Mouse (Mus musculus): ENCODE results near the gene Utp20. TPM values are rescaled to one million over a fixed set of nuclear protein-coding genes. Genes with fewer than 3 reads are reported as not detected.
"Not testable (repeated sequence)": the region's sequence is repeated elsewhere in the genome, so short reads cannot be mapped to it uniquely, and the experiment has no call there.

Gene Utp20
- polyA plus RNA-seq, 1 experiment from 2014 or later: 21.0 TPM

DNA sequence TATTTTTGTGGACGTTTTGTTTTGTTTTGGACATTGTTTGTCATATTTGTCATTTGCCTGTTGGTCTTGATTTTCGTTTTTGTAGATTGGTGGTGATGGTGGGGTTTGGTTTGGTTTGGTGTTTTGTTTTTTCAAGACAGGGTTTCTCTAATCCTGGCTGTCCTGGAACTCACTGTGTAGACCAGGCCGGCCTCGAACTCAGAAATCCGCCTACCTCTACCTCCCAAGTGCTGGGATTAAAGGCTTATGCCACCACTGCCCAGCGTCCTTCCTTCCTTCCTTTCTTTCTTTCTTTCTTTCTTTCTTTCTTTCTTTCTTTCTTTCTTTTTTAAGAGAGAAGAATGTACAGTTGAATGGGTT, 323 bp upstream of the Utp20 start:
- Histone ChIP-seq H3K36me3 (peaks cover 24% of the 10 kb centered on the region), H3K9ac (peak overlapping the region; percentile 79), H3K4me2 (peak overlapping the region; percentile 79), H3K4me3 (peak overlapping the region; percentile 89)
- ATAC-seq (ENCODE audit: insufficient number of reproducible peaks, insufficient read depth, low FRiP score, low TSS enrichment, low read depth); H3K9me3 ChIP-seq; H3K4me1 ChIP-seq; H3K27me3 ChIP-seq; H3K27ac ChIP-seq: not testable (repeated sequence)
- 3% methylated on average over 6 of the region's 6 CpGs for WGBS

DNA sequence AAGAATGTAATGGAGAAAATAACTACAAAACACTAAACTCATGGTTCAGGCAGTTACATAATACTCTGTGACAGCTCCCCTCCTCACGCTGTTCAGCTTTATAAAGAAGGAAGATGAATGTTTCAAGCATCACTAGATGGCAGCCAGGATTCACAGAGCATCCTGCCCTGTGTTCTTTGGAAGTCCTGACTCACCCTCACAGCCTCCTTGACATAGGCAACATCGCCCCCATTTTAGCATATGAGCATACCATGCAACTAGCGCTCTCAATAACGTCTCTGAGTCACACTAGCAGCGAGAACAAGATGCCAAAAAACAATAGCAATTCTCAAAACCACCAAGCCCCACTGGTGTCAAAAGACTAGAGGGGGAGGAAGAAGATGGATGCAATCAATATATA, 9.3 kb downstream of the Utp20 start:
- H3K36me3 ChIP-seq: peaks cover 75% of the 10 kb centered on the region
- no peak for ATAC-seq (ENCODE audit: insufficient number of reproducible peaks, insufficient read depth, low FRiP score, low TSS enrichment, low read depth)
- H3K27me3 ChIP-seq: no peaks in the 10 kb centered on the region
- no peaks in the 10 kb centered on the region for H3K4me1 ChIP-seq
- no peak overlapping the region for H3K4me2 ChIP-seq
- no peaks in the 10 kb centered on the region for H3K9me3 ChIP-seq
- H3K9ac ChIP-seq: no peak overlapping the region
- no peak overlapping the region for H3K27ac ChIP-seq
- 90% methylated on average over 5 of the region's 5 CpGs for WGBS
- H3K4me3 ChIP-seq: no peak overlapping the region

DNA sequence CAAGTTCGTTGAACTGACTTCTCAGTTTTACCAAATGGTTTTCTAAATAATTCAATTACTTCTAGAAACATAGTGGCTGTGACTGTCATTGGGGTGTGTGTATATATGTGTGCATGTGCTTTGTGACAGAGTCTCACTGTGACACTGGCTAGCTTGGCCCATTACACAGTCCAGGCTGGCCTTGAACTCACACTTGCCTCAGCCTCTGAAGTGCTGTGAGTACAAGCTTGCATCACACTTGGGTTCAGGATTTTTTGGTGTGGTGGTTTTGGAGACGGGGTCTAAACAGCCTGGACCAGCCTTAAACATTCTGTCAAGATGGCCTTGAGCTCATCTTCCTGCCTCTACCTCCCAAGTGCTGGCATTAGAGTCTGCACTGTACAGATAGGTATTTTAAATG, 11.3 kb downstream of the Utp20 start:
- 91% methylated on average over 2 of the region's 2 CpGs for WGBS

GRCm38 (mm10) chr10:88811704-88812103, 14.9 kb downstream of the Utp20 start:
- no peak overlapping the region for H3K27ac ChIP-seq
- 95% methylated on average over 5 of the region's 5 CpGs for WGBS
- no peak overlapping the region for H3K4me2 ChIP-seq
- no peak overlapping the region for H3K9ac ChIP-seq
- H3K4me3 ChIP-seq: no peak overlapping the region
- no peaks in the 10 kb centered on the region for H3K27me3 ChIP-seq
- H3K4me1 ChIP-seq: no peaks in the 10 kb centered on the region
- no peaks in the 10 kb centered on the region for H3K9me3 ChIP-seq
- peaks cover 83% of the 10 kb centered on the region for H3K36me3 ChIP-seq
- no peak for ATAC-seq (ENCODE audit: insufficient number of reproducible peaks, insufficient read depth, low FRiP score, low TSS enrichment, low read depth)

More for the DNA sequence above, 11.3 kb downstream of the Utp20 start:
- peaks cover 76% of the 10 kb centered on the region for H3K36me3 ChIP-seq
- H3K4me1 ChIP-seq: no peaks in the 10 kb centered on the region
- no peaks in the 10 kb centered on the region for H3K27me3 ChIP-seq
- no peak overlapping the region for H3K9ac ChIP-seq
- H3K4me3 ChIP-seq: no peak overlapping the region
- no peak overlapping the region for H3K4me2 ChIP-seq
- no peak overlapping the region for H3K27ac ChIP-seq
- H3K9me3 ChIP-seq: no peaks in the 10 kb centered on the region
- ATAC-seq (ENCODE audit: insufficient number of reproducible peaks, insufficient read depth, low FRiP score, low TSS enrichment, low read depth): no peak

- Histone ChIP-seq H3K4me2 (no peak overlapping the region), H3K27ac (no peak overlapping the region), H3K4me1 (no peaks in the 10 kb centered on the region), H3K9ac (no peak overlapping the region), H3K36me3 (peaks cover 67% of the 10 kb centered on the region), H3K9me3 (no peaks in the 10 kb centered on the region), H3K27me3 (no peaks in the 10 kb centered on the region), H3K4me3 (no peak overlapping the region)
- no peak for ATAC-seq (ENCODE audit: insufficient number of reproducible peaks, insufficient read depth, low FRiP score, low TSS enrichment, low read depth)
- 83% methylated on average over 3 of the region's 3 CpGs for WGBS
Observed at GRCm38 (mm10) chr10:88802236-88802635, 24.4 kb downstream of the Utp20 start.

- H3K9me3 ChIP-seq: no peaks in the 10 kb centered on the region
- H3K4me1 ChIP-seq: no peaks in the 10 kb centered on the region
- no peaks in the 10 kb centered on the region for H3K27me3 ChIP-seq
- no peak overlapping the region for H3K9ac ChIP-seq
- H3K4me2 ChIP-seq: no peak overlapping the region
- no peak overlapping the region for H3K4me3 ChIP-seq
- WGBS: 92% methylated on average over 7 of the region's 7 CpGs
- no peak overlapping the region for H3K27ac ChIP-seq
- ATAC-seq (ENCODE audit: insufficient number of reproducible peaks, insufficient read depth, low FRiP score, low TSS enrichment, low read depth): no peak
- H3K36me3 ChIP-seq: peaks cover 71% of the 10 kb centered on the region
Observed at GRCm38 (mm10) chr10:88799381-88799780, 27.2 kb downstream of the Utp20 start.

DNA sequence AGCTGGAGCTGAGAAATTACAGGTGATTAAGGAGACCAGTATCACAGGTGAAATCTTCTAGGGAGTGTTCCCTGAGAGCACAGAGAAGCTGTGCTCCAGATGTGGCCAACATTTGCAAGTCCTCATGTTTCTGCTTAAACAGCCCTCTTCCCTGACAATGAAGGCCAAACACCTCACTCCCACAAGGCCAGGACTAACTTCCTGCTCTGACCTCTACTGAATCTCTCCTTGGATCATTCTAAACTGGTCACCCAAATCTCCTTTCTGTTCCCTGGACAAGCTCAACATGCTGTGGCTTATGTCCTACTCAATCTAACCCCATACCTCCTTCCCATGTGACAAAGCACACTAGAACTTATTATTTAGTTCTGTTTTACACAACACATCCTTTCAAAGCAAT, 29.2 kb downstream of the Utp20 start:
- Histone ChIP-seq H3K27ac (no peak overlapping the region), H3K4me1 (no peaks in the 10 kb centered on the region), H3K4me3 (no peak overlapping the region), H3K36me3 (peaks cover 79% of the 10 kb centered on the region), H3K9ac (no peak overlapping the region), H3K27me3 (no peaks in the 10 kb centered on the region), H3K4me2 (no peak overlapping the region), H3K9me3 (no peaks in the 10 kb centered on the region)
- no peak for ATAC-seq (ENCODE audit: insufficient number of reproducible peaks, insufficient read depth, low FRiP score, low TSS enrichment, low read depth)

- no peaks in the 10 kb centered on the region for H3K4me1 ChIP-seq
- H3K36me3 ChIP-seq: peaks cover 84% of the 10 kb centered on the region
- H3K4me3 ChIP-seq: no peak overlapping the region
- no peak for ATAC-seq (ENCODE audit: insufficient number of reproducible peaks, insufficient read depth, low FRiP score, low TSS enrichment, low read depth)
- H3K4me2 ChIP-seq: no peak overlapping the region
- H3K9me3 ChIP-seq: no peaks in the 10 kb centered on the region
- 94% methylated on average over 4 of the region's 4 CpGs for WGBS
- no peak overlapping the region for H3K9ac ChIP-seq
- H3K27me3 ChIP-seq: no peaks in the 10 kb centered on the region
- H3K27ac ChIP-seq: no peak overlapping the region
Observed at GRCm38 (mm10) chr10:88796939-88797338, 29.7 kb downstream of the Utp20 start.

DNA sequence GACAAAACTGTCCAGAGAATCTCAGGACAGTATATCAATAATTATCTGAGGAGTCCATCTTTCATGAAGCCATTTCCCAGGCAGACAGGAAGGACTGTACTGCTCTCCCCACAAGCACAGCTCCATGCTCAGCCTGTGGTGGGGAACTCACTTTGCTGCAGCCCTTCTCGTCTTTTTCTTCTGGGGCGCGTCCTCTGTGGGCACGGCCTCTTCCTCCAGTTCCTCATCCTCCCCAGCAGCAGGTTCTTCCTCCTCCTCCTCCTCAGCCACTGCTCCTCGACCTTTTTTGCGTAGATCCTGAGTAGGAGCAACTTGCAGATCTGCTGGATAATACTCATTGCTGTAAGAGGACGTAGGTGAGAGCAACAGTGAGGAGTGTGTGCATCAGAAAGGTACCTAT, 31.4 kb downstream of the Utp20 start:
- H3K27me3 ChIP-seq: no peaks in the 10 kb centered on the region
- no peaks in the 10 kb centered on the region for H3K4me1 ChIP-seq
- ATAC-seq (ENCODE audit: insufficient number of reproducible peaks, insufficient read depth, low FRiP score, low TSS enrichment, low read depth): no peak
- H3K4me3 ChIP-seq: no peak overlapping the region
- peaks cover 88% of the 10 kb centered on the region for H3K36me3 ChIP-seq
- H3K9ac ChIP-seq: no peak overlapping the region
- no peaks in the 10 kb centered on the region for H3K9me3 ChIP-seq
- WGBS: 88% methylated on average over 7 of the region's 7 CpGs
- no peak overlapping the region for H3K27ac ChIP-seq
- H3K4me2 ChIP-seq: no peak overlapping the region

GRCm38 (mm10) chr10:88794606-88795005, 32.0 kb downstream of the Utp20 start:
- no peak for ATAC-seq (ENCODE audit: insufficient number of reproducible peaks, insufficient read depth, low FRiP score, low TSS enrichment, low read depth)
- Histone ChIP-seq H3K9ac (no peak overlapping the region), H3K27me3 (no peaks in the 10 kb centered on the region), H3K4me2 (no peak overlapping the region), H3K4me1 (no peaks in the 10 kb centered on the region), H3K36me3 (peaks cover 85% of the 10 kb centered on the region), H3K4me3 (no peak overlapping the region), H3K27ac (no peak overlapping the region), H3K9me3 (no peaks in the 10 kb centered on the region)
- WGBS: 95% methylated on average over 8 of the region's 8 CpGs

GRCm38 (mm10) chr10:88793671-88794070, 32.9 kb downstream of the Utp20 start:
- ATAC-seq (ENCODE audit: insufficient number of reproducible peaks, insufficient read depth, low FRiP score, low TSS enrichment, low read depth): no peak
- H3K36me3 ChIP-seq: peaks cover 80% of the 10 kb centered on the region
- H3K9ac ChIP-seq: no peak overlapping the region

DNA sequence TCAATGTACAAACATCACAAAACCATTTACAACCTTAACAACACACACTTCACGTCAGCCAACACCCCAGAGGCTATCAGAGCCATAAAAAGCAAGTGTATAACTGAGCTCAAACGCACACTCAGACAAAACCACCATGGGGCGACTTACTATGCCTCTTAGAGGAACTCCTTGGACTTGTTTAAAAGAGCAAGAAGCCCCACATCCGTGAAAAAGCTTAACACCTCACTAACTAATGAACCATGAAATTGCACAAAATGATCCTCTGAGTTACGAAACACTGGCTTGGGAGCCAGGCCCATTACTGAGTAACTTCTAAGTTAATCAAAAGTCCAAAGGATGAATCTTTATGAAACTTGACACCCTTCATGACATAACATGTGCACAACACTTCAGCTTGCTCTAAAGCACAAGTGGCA, 42.1 kb downstream of the Utp20 start:
- no peak overlapping the region for H3K9ac ChIP-seq
- ATAC-seq (ENCODE audit: insufficient number of reproducible peaks, insufficient read depth, low FRiP score, low TSS enrichment, low read depth): no peak
- no peaks in the 10 kb centered on the region for H3K4me1 ChIP-seq
- no peaks in the 10 kb centered on the region for H3K27me3 ChIP-seq
- H3K36me3 ChIP-seq: peaks cover 52% of the 10 kb centered on the region
- no peak overlapping the region for H3K4me2 ChIP-seq
- no peak overlapping the region for H3K27ac ChIP-seq
- H3K9me3 ChIP-seq: no peaks in the 10 kb centered on the region
- H3K4me3 ChIP-seq: no peak overlapping the region
- WGBS: 75% methylated on average over 5 of the region's 5 CpGs

More at GRCm38 (mm10) chr10:88793671-88794070, 32.9 kb downstream of the Utp20 start:
- Histone ChIP-seq H3K4me2 (no peak overlapping the region), H3K27me3 (no peaks in the 10 kb centered on the region), H3K4me1 (no peaks in the 10 kb centered on the region), H3K4me3 (no peak overlapping the region), H3K27ac (no peak overlapping the region), H3K9me3 (no peaks in the 10 kb centered on the region)

- no peak overlapping the region for H3K4me3 ChIP-seq
Observed at GRCm38 (mm10) chr10:88783941-88784340, 42.7 kb downstream of the Utp20 start.

More at GRCm38 (mm10) chr10:88783941-88784340, 42.7 kb downstream of the Utp20 start:
- H3K9ac ChIP-seq: no peak overlapping the region
- ATAC-seq (ENCODE audit: insufficient number of reproducible peaks, insufficient read depth, low FRiP score, low TSS enrichment, low read depth): no peak
- peaks cover 55% of the 10 kb centered on the region for H3K36me3 ChIP-seq
- no peaks in the 10 kb centered on the region for H3K9me3 ChIP-seq
- H3K4me1 ChIP-seq: no peaks in the 10 kb centered on the region
- no peak overlapping the region for H3K4me2 ChIP-seq
- H3K27ac ChIP-seq: no peak overlapping the region
- H3K27me3 ChIP-seq: no peaks in the 10 kb centered on the region
- 93% methylated on average over 5 of the region's 5 CpGs for WGBS

Data from embryonic facial prominence, embryonic 13.5 days (tissue).